Mouse (Mus musculus): ENCODE data around the gene Rhoh. TPM values are rescaled to one million over a fixed set of nuclear protein-coding genes. Genes with fewer than 3 reads are reported as not detected.

The Rhoh gene
- polyA plus RNA-seq, 1 experiment from 2014 or later, result 0.52 TPM

DNA sequence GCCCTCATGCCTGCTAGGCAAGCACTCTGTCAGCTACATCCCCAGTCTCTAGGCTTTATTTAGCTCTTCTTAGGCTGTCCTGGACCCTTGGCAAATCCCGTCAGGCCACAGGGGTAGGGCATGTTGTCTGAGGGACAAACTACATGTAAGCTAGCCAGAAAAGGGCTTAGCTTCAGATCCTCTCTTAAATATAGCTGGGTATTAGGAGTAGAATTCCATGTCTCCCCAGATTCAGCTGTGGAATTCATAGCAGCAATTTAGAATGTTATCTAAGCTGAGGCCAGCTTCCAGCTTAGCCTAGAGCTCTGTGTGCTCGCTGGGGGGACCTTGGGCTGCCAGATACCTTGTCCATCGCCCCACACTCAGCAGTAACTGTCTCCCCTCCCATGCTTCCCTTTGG, 14.1 kb upstream of the Rhoh start:
- DNase-seq (ENCODE audit: low spot score), result no peak
- Histone ChIP-seq H3K36me3 (no peaks in the 10 kb centered on the region), H3K27me3 (ENCODE audit: insufficient read depth, poor library complexity, severe bottlenecking) (no peaks in the 10 kb centered on the region), H3K27ac (no peak overlapping the region), H3K4me1 (replicated peaks) (no peaks in the 10 kb centered on the region), H3K9me3 (no peaks in the 10 kb centered on the region), H3K4me3 (no peak overlapping the region)
- 86% methylated on average over 3 of the region's 3 CpGs for WGBS

GRCm38 (mm10) chr5:65847656-65848055, 13.4 kb upstream of the Rhoh start:
- no peaks in the 10 kb centered on the region for H3K27me3 ChIP-seq (ENCODE audit: insufficient read depth, poor library complexity, severe bottlenecking)
- no peak overlapping the region for H3K27ac ChIP-seq
- H3K4me3 ChIP-seq, result no peak overlapping the region
- no peaks in the 10 kb centered on the region for H3K9me3 ChIP-seq
- no peaks in the 10 kb centered on the region for H3K4me1 ChIP-seq (replicated peaks)
- 89% methylated on average over 7 of the region's 7 CpGs for WGBS
- H3K36me3 ChIP-seq, result no peaks in the 10 kb centered on the region
- no peak for DNase-seq (ENCODE audit: low spot score)

DNA sequence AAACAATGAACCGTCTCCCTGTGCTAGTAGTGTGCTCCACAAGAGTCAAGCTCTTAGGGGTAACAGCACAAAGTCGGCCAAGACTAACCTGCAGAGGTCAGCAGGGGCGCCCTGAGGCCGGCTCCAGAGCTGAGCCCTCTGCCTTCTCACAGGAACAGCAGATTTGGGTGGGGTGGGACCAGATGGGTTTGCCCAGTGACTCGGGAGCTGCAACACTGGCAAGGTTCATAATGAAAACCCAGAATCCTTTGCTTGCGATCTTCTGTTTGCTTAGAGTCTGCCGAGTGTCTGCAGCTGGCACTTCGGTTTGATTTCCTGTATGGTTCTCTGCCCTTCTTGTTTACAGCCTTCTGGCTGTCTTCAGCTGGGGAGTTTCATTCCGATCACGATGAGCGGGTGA, 10.2 kb upstream of the Rhoh start:
- WGBS, result 73% methylated on average over 11 of the region's 11 CpGs
- no peak for DNase-seq (ENCODE audit: low spot score)
- Histone ChIP-seq H3K4me3 (no peak overlapping the region), H3K9me3 (no peaks in the 10 kb centered on the region), H3K27ac (no peak overlapping the region), H3K4me1 (replicated peaks) (0 out of 2 replicates have a peak, but pooled peaks cover 4% of the 10 kb centered on the region), H3K36me3 (no peaks in the 10 kb centered on the region), H3K27me3 (ENCODE audit: insufficient read depth, poor library complexity, severe bottlenecking) (no peaks in the 10 kb centered on the region)

DNA sequence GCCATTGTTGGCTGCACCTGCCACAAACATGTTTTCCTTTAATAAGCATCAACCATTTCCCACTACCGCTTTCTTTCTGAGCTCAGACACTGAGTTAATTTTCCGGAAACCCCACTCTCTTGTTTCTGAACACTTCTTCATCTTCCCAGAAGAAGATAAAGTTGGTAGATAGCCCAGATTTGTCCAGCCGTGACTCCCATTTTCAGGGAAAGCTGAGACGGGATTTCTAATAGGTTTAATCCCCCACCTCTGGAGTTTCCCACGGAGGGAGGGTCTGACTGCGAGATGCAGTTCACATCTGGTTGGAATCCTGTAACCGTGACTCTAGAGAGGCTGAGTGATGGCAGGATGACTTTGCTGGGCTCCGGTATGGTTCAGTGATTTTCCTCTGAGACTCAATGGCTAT, 6.2 kb upstream of the Rhoh start:
- 57% methylated on average over 8 of the region's 8 CpGs for WGBS
- H3K9me3 ChIP-seq, result no peaks in the 10 kb centered on the region
- no peak for DNase-seq (ENCODE audit: low spot score)
- H3K27ac ChIP-seq, result no peak overlapping the region
- no peaks in the 10 kb centered on the region for H3K27me3 ChIP-seq (ENCODE audit: insufficient read depth, poor library complexity, severe bottlenecking)
- H3K36me3 ChIP-seq, result no peaks in the 10 kb centered on the region
- H3K4me3 ChIP-seq, result no peak overlapping the region
- H3K4me1 ChIP-seq (replicated peaks), result 0 out of 2 replicates have a peak, but pooled peaks cover 10% of the 10 kb centered on the region

DNA sequence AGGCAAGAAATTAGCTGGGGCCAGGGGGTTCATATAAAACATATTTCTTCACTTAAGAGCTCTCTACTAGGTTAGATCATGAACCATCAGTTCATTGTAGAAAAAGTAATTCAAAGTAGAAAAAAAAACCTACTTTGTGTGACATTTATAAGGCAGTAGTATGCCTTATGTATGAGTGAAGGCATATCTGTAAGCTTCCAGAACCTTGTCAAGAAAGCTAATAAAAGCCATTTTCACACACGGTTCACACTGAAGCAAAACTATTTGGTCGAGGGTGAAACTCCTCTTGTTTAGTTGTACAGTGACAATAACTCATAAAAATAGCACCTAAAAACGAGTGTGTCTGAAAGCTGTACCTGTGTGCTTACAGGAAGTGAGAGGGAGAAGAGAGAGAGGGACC, 5.4 kb upstream of the Rhoh start:
- Histone ChIP-seq H3K27ac (no peak overlapping the region), H3K36me3 (no peaks in the 10 kb centered on the region), H3K9me3 (no peaks in the 10 kb centered on the region), H3K4me1 (replicated peaks) (peaks cover 14% of the 10 kb centered on the region; the same call in 1 of the 2 replicates), H3K4me3 (no peak overlapping the region), H3K27me3 (ENCODE audit: insufficient read depth, poor library complexity, severe bottlenecking) (no peaks in the 10 kb centered on the region)
- whole genome bisulfite sequencing, result 81% methylated on average over 3 of the region's 3 CpGs
- no peak for DNase-seq (ENCODE audit: low spot score)

DNA sequence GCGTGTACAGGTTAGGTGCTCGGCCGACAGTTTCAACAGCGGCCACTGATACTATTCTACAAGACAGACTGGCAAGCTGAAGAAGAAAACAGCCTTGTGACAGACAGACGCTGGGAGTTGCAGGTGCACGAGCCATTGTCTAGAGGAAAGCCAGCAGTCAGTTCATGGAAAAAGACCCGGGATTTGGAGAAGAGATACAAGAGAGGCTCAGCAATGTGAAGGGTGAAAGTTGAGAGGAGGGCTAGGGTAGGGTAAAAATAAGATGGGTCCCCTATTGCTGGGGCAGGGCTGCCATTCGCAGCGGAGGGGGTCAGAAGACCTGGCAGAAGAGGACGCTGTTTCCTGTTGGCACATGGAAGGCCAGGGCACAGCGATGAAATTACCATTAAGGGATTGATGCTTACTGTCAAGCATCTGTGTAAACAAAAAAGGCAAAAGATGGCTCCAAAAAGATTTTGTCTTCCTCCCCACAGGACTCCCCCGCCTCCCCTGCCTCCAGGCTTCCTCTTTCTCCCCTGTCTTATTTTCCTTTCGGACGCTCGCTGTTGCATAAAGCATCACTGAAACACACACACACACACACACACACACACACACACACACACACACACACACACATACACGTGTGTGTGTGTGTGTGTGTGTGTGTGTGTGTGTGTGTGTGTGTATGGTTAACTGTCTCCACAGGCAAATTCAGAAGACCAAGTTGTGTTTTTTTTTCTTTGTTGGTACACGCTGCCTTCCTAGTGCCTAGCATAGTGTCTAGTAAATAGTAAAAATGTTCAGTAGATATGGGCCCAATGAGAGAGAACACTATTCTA, 4.2 kb upstream of the Rhoh start:
- Histone ChIP-seq H3K27ac (no peak overlapping the region), H3K4me3 (no peak overlapping the region), H3K9me3 (no peaks in the 10 kb centered on the region), H3K27me3 (ENCODE audit: insufficient read depth, poor library complexity, severe bottlenecking) (no peaks in the 10 kb centered on the region), H3K36me3 (no peaks in the 10 kb centered on the region), H3K4me1 (replicated peaks) (peaks cover 16% of the 10 kb centered on the region; the same call in 1 of the 2 replicates)
- DNase-seq (ENCODE audit: low spot score), result no peak
- WGBS, result 84% methylated on average over 16 of the region's 17 CpGs

GRCm38 (mm10) chr5:65857935-65858334, 3.1 kb upstream of the Rhoh start:
- Histone ChIP-seq H3K9me3 (no peaks in the 10 kb centered on the region), H3K4me1 (replicated peaks) (peaks cover 16% of the 10 kb centered on the region; the same call in 1 of the 2 replicates), H3K27me3 (ENCODE audit: insufficient read depth, poor library complexity, severe bottlenecking) (no peaks in the 10 kb centered on the region), H3K4me3 (no peak overlapping the region), H3K36me3 (no peaks in the 10 kb centered on the region), H3K27ac (no peak overlapping the region)
- WGBS, result 74% methylated on average over 12 of the region's 12 CpGs
- DNase-seq (ENCODE audit: low spot score), result no peak

GRCm38 (mm10) chr5:65858355-65858754, 2.7 kb upstream of the Rhoh start:
- Histone ChIP-seq H3K27ac (0 out of 2 replicates have a peak overlapping the region, but pooled peaks have one; percentile 6), H3K27me3 (ENCODE audit: insufficient read depth, poor library complexity, severe bottlenecking) (no peaks in the 10 kb centered on the region), H3K4me3 (no peak overlapping the region), H3K4me1 (replicated peaks) (peaks cover 16% of the 10 kb centered on the region; the same call in 1 of the 2 replicates), H3K9me3 (no peaks in the 10 kb centered on the region), H3K36me3 (no peaks in the 10 kb centered on the region)
- no peak for DNase-seq (ENCODE audit: low spot score)
- WGBS, result 86% methylated on average over 4 of the region's 6 CpGs

- Histone ChIP-seq H3K36me3 (no peaks in the 10 kb centered on the region), H3K4me3 (no peak overlapping the region), H3K27me3 (ENCODE audit: insufficient read depth, poor library complexity, severe bottlenecking) (no peaks in the 10 kb centered on the region), H3K27ac (no peak overlapping the region), H3K9me3 (no peaks in the 10 kb centered on the region), H3K4me1 (replicated peaks) (peaks cover 16% of the 10 kb centered on the region; the same call in 1 of the 2 replicates)
- DNase-seq (ENCODE audit: low spot score), result no peak
- WGBS, result 66% methylated on average over 12 of the region's 12 CpGs
Measured at GRCm38 (mm10) chr5:65858898-65859297, 2.1 kb upstream of the Rhoh start.

DNA sequence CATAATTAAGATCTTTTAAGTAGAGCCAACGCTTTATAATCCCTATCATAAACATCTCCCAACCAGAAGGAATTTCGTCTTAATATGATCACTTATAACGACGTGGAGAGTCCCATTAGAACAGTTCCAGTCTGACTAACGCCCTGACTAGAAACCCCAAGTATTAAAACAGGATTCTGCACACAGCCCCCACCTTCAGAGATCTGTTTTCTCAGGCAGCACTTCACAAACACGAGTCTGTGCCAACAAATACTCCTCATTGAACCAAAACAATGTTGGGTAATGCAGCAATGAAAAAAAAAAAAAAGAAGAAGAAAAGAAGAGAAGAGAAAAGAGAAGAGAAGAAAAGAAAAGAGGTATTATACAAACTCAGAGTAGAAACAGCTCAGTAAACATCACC, 1.6 kb upstream of the Rhoh start:
- H3K27ac ChIP-seq, result no peak overlapping the region
- peaks cover 16% of the 10 kb centered on the region; the same call in 1 of the 2 replicates for H3K4me1 ChIP-seq (replicated peaks)
- no peaks in the 10 kb centered on the region for H3K9me3 ChIP-seq
- H3K27me3 ChIP-seq (ENCODE audit: insufficient read depth, poor library complexity, severe bottlenecking), result no peaks in the 10 kb centered on the region
- H3K36me3 ChIP-seq, result no peaks in the 10 kb centered on the region
- 72% methylated on average over 6 of the region's 6 CpGs for WGBS
- DNase-seq (ENCODE audit: low spot score), result no peak
- no peak overlapping the region for H3K4me3 ChIP-seq

GRCm38 (mm10) chr5:65860281-65861000, 572 bp upstream of the Rhoh start:
- H3K27ac ChIP-seq, result no peak overlapping the region
- H3K27me3 ChIP-seq (ENCODE audit: insufficient read depth, poor library complexity, severe bottlenecking), result no peaks in the 10 kb centered on the region
- WGBS, result 64% methylated on average over 12 of the region's 12 CpGs
- no peak overlapping the region for H3K4me3 ChIP-seq
- peaks cover 12% of the 10 kb centered on the region; the same call in 1 of the 2 replicates for H3K4me1 ChIP-seq (replicated peaks)
- H3K9me3 ChIP-seq, result no peaks in the 10 kb centered on the region
- DNase-seq (ENCODE audit: low spot score), result no peak
- H3K36me3 ChIP-seq, result no peaks in the 10 kb centered on the region

DNA sequence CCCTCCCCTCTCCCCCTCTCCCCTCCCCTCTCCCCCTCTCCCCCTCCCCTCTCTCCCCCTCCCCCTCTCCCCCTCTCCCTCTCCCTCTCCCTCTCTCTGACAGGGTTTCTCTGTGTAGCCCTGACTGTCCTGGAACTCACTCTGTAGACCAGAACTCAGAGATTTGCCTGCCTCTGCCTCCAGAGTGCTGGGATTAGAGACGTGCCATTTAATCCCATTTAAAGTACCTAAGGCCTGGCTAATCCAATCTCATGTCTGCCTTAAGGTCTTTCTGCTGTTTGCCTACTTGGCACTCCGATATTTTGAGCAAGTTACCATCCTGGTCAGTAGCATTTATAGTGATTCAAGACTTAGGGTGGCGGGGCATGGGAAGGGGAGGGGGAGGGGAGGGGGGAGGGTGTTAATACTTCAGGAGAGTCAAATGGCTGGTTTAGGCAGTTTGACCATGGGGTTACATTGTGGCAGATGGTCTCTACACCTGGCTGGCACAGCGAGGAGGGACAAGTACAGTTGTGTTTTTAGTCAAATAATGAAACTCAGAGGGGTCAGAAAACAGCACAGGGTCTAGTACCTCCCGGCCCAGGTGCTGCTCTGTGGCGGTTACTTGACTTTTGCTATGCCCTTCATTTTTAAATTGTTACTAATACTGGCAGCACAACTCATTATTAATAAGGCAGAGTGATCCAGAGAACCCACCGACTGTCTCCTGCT, 1.4 kb downstream of the Rhoh start:
- no peak for DNase-seq (ENCODE audit: low spot score)
- Histone ChIP-seq H3K4me3 (no peak overlapping the region), H3K27ac (no peak overlapping the region), H3K9me3 (no peaks in the 10 kb centered on the region), H3K36me3 (no peaks in the 10 kb centered on the region), H3K27me3 (ENCODE audit: insufficient read depth, poor library complexity, severe bottlenecking) (no peaks in the 10 kb centered on the region), H3K4me1 (replicated peaks) (peaks cover 12% of the 10 kb centered on the region; the same call in 1 of the 2 replicates)
- WGBS, result 93% methylated on average over 7 of the region's 7 CpGs

Measured in hindbrain, embryonic 10.5 days (tissue).